Mouse (Mus musculus): ENCODE data around the gene Plxna4. TPM values are rescaled to one million over a fixed set of nuclear protein-coding genes. Genes with fewer than 3 reads are reported as not detected.

Plxna4 gene
- total and polyA plus RNA-seq, 3 experiments = not detected

DNA sequence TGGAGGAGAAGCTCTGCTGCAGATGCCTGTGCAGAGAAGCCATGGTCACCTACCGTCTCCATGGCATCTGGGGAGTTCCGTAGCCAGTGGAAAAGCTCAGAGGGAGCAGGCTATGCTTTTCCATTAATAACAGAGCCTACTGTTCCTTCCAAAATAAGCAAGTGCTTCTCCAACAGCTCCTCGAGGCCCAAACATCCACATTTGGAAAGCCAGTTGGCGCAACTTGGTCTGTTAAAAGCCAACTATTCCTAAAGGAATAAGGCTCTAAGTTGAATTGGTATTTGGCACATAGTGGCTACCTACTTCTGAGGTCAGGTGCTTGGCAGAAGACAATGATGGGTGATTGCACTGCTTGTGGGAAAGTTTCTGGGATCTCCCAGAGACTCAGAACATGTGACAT, 437.2 kb downstream of the Plxna4 start:
- no peaks in the 10 kb centered on the region for H3K79me2 ChIP-seq (replicated peaks; ENCODE audit: control insufficient read depth, extremely low read depth, insufficient read depth, poor library complexity, severe bottlenecking)
- no peak for DNase-seq (ENCODE audit: extremely low read depth)
- H3K36me3 ChIP-seq (replicated peaks in 1 of 2; ENCODE audit: control insufficient read depth in 1 of 2, insufficient read depth in 1 of 2, low read length in 1 of 2) = no peaks in the 10 kb centered on the region
- H3K9me3 ChIP-seq (replicated peaks; ENCODE audit: low read length) = no peaks in the 10 kb centered on the region
- TF ChIP-seq ETS1 (conservative IDR thresholded peaks at IDR 0.05; ENCODE audit: low read depth, low read length) (no peak), MAZ (IDR thresholded peaks at IDR 0.05; ENCODE audit: low read depth, low read length) (no peak), KAT2A (IDR thresholded peaks at IDR 0.05; ENCODE audit: insufficient replicate concordance, low read length) (no peak), CHD1 (IDR thresholded peaks at IDR 0.05; ENCODE audit: low read depth, low read length) (no peak), POLR2A (IDR thresholded peaks at IDR 0.05; ENCODE audit: low read depth, low read length) (no peak), ZC3H11A (IDR thresholded peaks at IDR 0.05; ENCODE audit: low read depth, low read length) (no peak), NELFE (IDR thresholded peaks at IDR 0.05; ENCODE audit: low read depth, low read length) (no peak), SMC3 (IDR thresholded peaks at IDR 0.05; ENCODE audit: low read depth, low read length) (no peak)
- dilution Hi-C loops (cut with MboI; ENCODE audit: extremely low pct_ligation_motif_present, extremely low pct_unique_long_range_greater_than_20kb, low sequenced_read_pairs) (no loop called here), in situ Hi-C loops (cut with MboI; ENCODE audit: low pct_ligation_motif_present, low pct_unique_long_range_greater_than_20kb, low sequenced_read_pairs) (no loop called here)
- H3K4me2 ChIP-seq (ENCODE audit: insufficient read depth, low read depth, poor library complexity, severe bottlenecking) = no peak overlapping the region
- H3K27me3 ChIP-seq (replicated peaks) = peaks cover 94% of the 10 kb centered on the region
- no peak overlapping the region for H3K27ac ChIP-seq (ENCODE audit: insufficient read depth, low read depth)
- H3K4me3 ChIP-seq (replicated peaks in 1 of 3; ENCODE audit: low read depth in 2 of 3, low read length in 2 of 3, poor library complexity in 1 of 3) = no peak overlapping the region
- H3K9ac ChIP-seq (ENCODE audit: insufficient read depth, low read depth) = no peak overlapping the region
- no peaks in the 10 kb centered on the region for H3K4me1 ChIP-seq (ENCODE audit: control insufficient read depth in 1 of 2, insufficient read depth in 2 of 2)

DNA sequence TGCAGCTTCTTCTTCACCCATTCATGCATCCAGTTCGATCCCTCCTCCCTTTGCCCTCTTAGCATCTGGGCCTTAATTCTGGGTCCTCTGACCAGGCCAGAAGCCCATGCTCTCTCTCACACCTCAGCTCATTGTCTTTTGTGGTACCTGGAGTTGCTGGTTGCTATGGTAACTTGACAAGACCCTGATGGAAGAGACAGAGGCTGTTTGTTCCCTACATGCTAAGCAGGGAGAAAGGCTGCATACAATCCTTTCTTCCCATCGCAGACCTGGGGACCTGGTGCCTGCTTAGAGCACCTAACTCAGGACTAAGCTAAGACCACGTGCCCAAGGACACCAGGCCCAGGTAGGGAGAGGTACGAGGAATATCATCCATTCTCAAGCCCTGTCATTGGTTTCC, 443.2 kb downstream of the Plxna4 start:
- no peak overlapping the region for H3K4me3 ChIP-seq (replicated peaks in 1 of 3; ENCODE audit: low read depth in 2 of 3, low read length in 2 of 3, poor library complexity in 1 of 3)
- H3K9ac ChIP-seq (ENCODE audit: insufficient read depth, low read depth) = no peak overlapping the region
- dilution Hi-C loops (cut with MboI; ENCODE audit: extremely low pct_ligation_motif_present, extremely low pct_unique_long_range_greater_than_20kb, low sequenced_read_pairs) = no loop called here
- no peaks in the 10 kb centered on the region for H3K9me3 ChIP-seq (replicated peaks; ENCODE audit: low read length)
- no peak overlapping the region for H3K4me2 ChIP-seq (ENCODE audit: insufficient read depth, low read depth, poor library complexity, severe bottlenecking)
- H3K27ac ChIP-seq (ENCODE audit: insufficient read depth, low read depth) = no peak overlapping the region
- H3K27me3 ChIP-seq (replicated peaks) = peaks cover 84% of the 10 kb centered on the region
- no peaks in the 10 kb centered on the region for H3K4me1 ChIP-seq (ENCODE audit: control insufficient read depth in 1 of 2, insufficient read depth in 2 of 2)
- no peak for TF ChIP-seq EP300 (IDR thresholded peaks at IDR 0.05; ENCODE audit: low read length)
- in situ Hi-C loops (cut with MboI; ENCODE audit: low pct_ligation_motif_present, low pct_unique_long_range_greater_than_20kb, low sequenced_read_pairs) = no loop called here
- H3K79me2 ChIP-seq (replicated peaks; ENCODE audit: control insufficient read depth, extremely low read depth, insufficient read depth, poor library complexity, severe bottlenecking) = no peaks in the 10 kb centered on the region
- no peak for DNase-seq (ENCODE audit: extremely low read depth)
- H3K36me3 ChIP-seq (replicated peaks in 1 of 2; ENCODE audit: control insufficient read depth in 1 of 2, insufficient read depth in 1 of 2, low read length in 1 of 2) = no peaks in the 10 kb centered on the region

DNA sequence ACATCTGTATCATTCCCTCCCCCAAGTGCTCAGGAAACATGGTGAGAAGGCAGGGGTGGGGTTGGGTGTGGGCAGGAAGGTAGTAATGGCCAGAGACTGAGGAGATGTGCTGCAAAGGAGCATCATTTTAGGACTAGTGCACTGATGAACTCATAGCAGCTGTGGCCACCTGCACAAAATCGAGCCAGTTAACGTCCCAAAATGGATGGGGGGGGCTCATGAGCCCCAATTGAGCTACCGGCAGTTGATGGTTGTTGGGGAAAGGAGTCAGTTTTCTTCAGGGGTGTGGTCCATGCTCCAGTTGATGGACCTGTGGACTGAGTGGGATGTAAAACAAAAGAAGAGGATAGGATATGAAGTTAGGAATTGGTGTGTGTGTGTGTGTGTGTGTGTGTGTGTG, 448.5 kb downstream of the Plxna4 start:
- dilution Hi-C loops (cut with MboI; ENCODE audit: extremely low pct_ligation_motif_present, extremely low pct_unique_long_range_greater_than_20kb, low sequenced_read_pairs) = no loop called here
- Histone ChIP-seq H3K27me3 (replicated peaks) (peaks cover 62% of the 10 kb centered on the region), H3K9me3 (replicated peaks; ENCODE audit: low read length) (no peaks in the 10 kb centered on the region)

More for the DNA sequence above, 448.5 kb downstream of the Plxna4 start:
- no peak overlapping the region for H3K4me3 ChIP-seq (replicated peaks in 1 of 3; ENCODE audit: low read depth in 2 of 3, low read length in 2 of 3, poor library complexity in 1 of 3)
- H3K36me3 ChIP-seq (replicated peaks in 1 of 2; ENCODE audit: control insufficient read depth in 1 of 2, insufficient read depth in 1 of 2, low read length in 1 of 2) = no peaks in the 10 kb centered on the region
- in situ Hi-C loops (cut with MboI; ENCODE audit: low pct_ligation_motif_present, low pct_unique_long_range_greater_than_20kb, low sequenced_read_pairs) = no loop called here
- DNase-seq (ENCODE audit: extremely low read depth) = no peak
- no peaks in the 10 kb centered on the region for H3K79me2 ChIP-seq (replicated peaks; ENCODE audit: control insufficient read depth, extremely low read depth, insufficient read depth, poor library complexity, severe bottlenecking)
- H3K4me1 ChIP-seq (ENCODE audit: control insufficient read depth in 1 of 2, insufficient read depth in 2 of 2) = no peaks in the 10 kb centered on the region
- no peak overlapping the region for H3K4me2 ChIP-seq (ENCODE audit: insufficient read depth, low read depth, poor library complexity, severe bottlenecking)
- H3K9ac ChIP-seq (ENCODE audit: insufficient read depth, low read depth) = no peak overlapping the region
- TF ChIP-seq ZKSCAN1 (IDR thresholded peaks at IDR 0.05; ENCODE audit: borderline replicate concordance, low read depth, low read length) = no peak
- TF ChIP-seq MXI1 (IDR thresholded peaks at IDR 0.05; ENCODE audit: low read depth, low read length) = no peak
- no peak for TF ChIP-seq NRF1 (IDR thresholded peaks at IDR 0.05; ENCODE audit: low read depth, low read length)
- no peak for TF ChIP-seq SIN3A (IDR thresholded peaks at IDR 0.05; ENCODE audit: low read length)
- TF ChIP-seq MAX (IDR thresholded peaks at IDR 0.05; ENCODE audit: low read length) = no peak
- TF ChIP-seq MAFK (IDR thresholded peaks at IDR 0.05; ENCODE audit: insufficient replicate concordance, low read length) = no peak
- no peak for TF ChIP-seq MEF2A (IDR thresholded peaks at IDR 0.05; ENCODE audit: borderline replicate concordance, low read depth, low read length)
- TF ChIP-seq JUN (IDR thresholded peaks at IDR 0.05; ENCODE audit: insufficient read depth, low read depth, low read length) = no peak
- no peak for TF ChIP-seq BHLHE40 (IDR thresholded peaks at IDR 0.05; ENCODE audit: low read depth, low read length)
- TF ChIP-seq POLR2A (IDR thresholded peaks at IDR 0.05; ENCODE audit: low read depth, low read length) = no peak
- no peak overlapping the region for H3K27ac ChIP-seq (ENCODE audit: insufficient read depth, low read depth)
